Mouse (Mus musculus): Measurements from ENCODE around the gene Mmp2.

DNA sequence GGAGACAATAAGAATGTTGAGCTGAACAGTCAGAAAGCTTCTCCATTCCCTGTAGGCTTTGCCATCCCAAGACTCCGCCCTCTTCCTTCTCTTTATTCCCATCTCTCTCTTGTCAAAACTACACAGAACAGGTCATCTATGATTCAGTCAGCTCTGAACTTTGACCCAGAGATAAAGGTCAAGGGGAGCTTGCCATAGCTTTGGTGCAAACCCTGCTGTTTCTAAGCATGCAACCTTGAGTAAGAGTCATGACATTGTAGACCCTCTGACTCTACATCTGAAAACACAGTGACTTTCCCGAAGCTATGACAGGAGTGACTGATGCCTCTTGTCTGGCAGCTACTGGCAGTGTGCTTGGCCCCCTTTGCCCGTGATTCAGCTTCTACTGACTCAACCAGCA is 24.5 kb upstream of the Mmp2 start:
- TF ChIP-seq CTCF (IDR thresholded peaks at IDR 0.05; ENCODE audit: extremely low read depth, insufficient read depth, insufficient read length, insufficient replicate concordance) (no peak), POLR2A (IDR thresholded peaks at IDR 0.05; ENCODE audit: low read depth, low read length) (no peak)

All from spleen, adult 2 months (tissue).